Mouse (Mus musculus) effector memory CD4-positive, alpha-beta T cell, adult 7 months (primary cell): Measurements from ENCODE around the gene Fam19a5. TPM values are rescaled to one million over a fixed set of nuclear protein-coding genes. Genes with fewer than 3 reads are reported as not detected.

ENCODE experiments used
- polyA plus RNA-seq: library from polyadenylated mRNA; unstranded; fragments of 100-300 nt; shearing (Covaris generic); gene quantifications from one replicate; pipeline ENCODE4 v1.2.1, GENCODE M21; 2017

The Fam19a5 gene
- not detected for polyA plus RNA-seq

GRCm38 (mm10) chr15:87543599-87544338, at the start of gene Fam19a5:
Fam19a5 (plus strand) TSS chr15:87544299.

